Mouse (Mus musculus): ENCODE results near the gene Homez.

The Homez gene

GRCm38 (mm10) chr14:54866936-54867335 lies 3.8 kb downstream of the Homez start:
- DNase-seq, result peak in 1 of 2 experiments; percentile 42

GRCm38 (mm10) chr14:54866268-54866667 lies 4.5 kb downstream of the Homez start:
- no peak for DNase-seq

- no peak for DNase-seq
Measured at GRCm38 (mm10) chr14:54865626-54866025, 5.1 kb downstream of the Homez start.

GRCm38 (mm10) chr14:54864313-54865036 lies 6.3 kb downstream of the Homez start:
- no peak for DNase-seq

DNA sequence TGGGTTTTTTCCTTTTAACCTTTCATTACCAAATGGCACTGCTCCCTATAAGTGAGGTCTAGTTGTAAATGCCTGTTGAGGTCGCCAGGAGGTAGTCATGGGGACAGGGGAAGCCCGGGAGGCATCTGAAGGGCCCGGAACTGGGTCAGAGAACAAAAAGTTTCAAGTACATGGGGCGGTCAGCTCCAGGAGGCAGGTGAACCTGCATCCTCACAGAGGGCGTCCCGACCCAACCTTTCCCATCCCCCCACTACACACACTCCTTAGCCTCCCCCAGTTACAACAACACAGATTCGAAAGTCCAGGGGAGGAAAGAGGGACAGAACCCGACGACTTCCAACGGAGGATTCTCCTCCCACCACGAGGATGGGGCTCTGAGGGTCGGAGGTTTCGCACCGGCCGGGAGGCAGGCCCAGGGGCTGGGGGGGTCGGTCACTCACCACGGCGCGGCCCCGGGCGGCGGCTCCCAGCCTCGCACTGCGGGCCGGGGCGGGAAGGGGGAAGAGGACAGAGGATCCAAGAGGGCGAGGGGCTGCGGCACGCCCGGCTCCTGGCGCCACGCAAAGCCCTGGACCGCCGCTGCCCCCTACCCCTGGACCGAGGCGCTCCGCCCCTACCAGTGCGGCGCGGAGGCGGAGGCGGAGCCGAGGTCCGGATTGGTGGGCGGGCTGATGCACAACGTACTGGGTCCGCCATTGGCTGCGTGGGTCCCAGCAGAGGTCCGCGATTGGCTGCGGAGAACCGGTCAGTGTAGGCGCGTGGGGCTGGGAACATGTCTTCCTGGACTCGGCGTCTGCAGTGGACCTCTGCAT lies 7.1 kb downstream of the Homez start:
- peak; percentile 94 to 96 for DNase-seq

GRCm38 (mm10) chr14:54860511-54860910 lies 10.2 kb downstream of the Homez start:
- peak; percentile 76 to 89 for DNase-seq

- peak; percentile 74 for DNase-seq
Measured at GRCm38 (mm10) chr14:54857891-54858290, 12.9 kb downstream of the Homez start.

- DNase-seq, result no peak
Measured at GRCm38 (mm10) chr14:54856703-54857102, 14.1 kb downstream of the Homez start.

- no peak for DNase-seq
Measured at GRCm38 (mm10) chr14:54855726-54856125, 15.0 kb downstream of the Homez start.

DNA sequence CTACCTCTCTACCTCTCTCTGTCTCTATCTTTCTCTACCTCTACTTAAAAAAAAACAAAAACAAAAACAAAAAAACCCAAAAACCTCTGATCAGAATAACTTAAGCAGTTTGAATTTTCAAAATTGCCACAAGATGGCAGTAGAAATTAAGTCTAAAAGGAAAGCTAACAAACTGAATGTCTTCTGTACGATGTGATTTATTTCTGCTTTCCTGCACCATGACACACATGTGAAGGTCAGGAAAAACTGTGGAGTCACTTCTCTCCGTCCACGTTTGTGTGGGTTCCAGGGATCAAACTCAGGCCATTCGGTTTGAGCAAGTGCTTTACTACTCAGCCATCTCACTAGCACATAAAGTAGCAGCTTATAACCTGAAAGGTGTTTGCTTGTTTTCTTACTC lies 27.3 kb downstream of the Homez start:
- DNase-seq, result no peak

GRCm38 (mm10) chr14:54823716-54824115 lies 47.0 kb downstream of the Homez start:
- peak; percentile 38 to 60 for DNase-seq

DNA sequence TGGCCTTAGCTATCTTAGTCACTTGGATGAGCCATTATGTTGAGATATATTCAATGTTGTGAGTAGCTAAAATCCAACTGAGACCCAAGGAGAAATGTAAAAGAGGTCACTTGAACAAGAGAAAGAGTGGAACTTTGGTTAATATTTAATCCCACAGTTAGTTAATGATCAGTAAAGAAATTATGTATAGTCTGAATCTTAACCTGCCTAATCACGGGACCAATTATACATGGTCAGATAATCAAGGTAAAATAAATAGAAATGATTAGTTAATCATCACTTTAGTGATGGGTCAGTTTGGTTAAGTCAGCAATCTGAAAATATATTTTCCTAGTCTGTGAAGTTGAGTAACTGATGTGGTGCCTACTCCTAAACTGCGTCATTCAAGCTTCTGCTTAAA lies 48.5 kb downstream of the Homez start:
- DNase-seq, result no peak

GRCm38 (mm10) chr14:54817791-54818190 lies 53.0 kb downstream of the Homez start:
- peak; percentile 58 to 72 for DNase-seq

- DNase-seq, result no peak
Measured at GRCm38 (mm10) chr14:54815737-54816136, 55.0 kb downstream of the Homez start.

GRCm38 (mm10) chr14:54813991-54814390 lies 56.8 kb downstream of the Homez start, which contains the start of gene Rnf212b:
Gene Rnf212b (plus strand): TSS chr14:54814141.
- DNase-seq, result no peak

DNA sequence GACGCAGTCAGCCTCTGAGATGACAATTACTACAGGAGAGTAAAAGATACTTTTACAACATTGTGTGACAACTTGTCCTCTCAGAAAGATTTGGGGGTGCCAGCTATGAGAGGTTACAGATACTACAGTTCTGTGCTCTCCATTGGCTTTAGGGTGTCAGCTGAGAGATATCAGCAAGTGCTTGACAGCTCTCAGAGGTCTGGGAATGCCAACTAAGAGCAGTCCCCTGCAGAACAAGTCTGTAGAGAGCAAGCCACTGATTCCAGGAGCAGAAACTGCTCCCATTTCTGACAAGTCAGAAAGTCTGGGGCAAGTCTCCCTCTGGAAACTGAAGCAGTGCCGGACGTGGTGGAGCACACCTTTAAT lies 61.1 kb downstream of the Homez start:
- DNase-seq, result no peak

DNA sequence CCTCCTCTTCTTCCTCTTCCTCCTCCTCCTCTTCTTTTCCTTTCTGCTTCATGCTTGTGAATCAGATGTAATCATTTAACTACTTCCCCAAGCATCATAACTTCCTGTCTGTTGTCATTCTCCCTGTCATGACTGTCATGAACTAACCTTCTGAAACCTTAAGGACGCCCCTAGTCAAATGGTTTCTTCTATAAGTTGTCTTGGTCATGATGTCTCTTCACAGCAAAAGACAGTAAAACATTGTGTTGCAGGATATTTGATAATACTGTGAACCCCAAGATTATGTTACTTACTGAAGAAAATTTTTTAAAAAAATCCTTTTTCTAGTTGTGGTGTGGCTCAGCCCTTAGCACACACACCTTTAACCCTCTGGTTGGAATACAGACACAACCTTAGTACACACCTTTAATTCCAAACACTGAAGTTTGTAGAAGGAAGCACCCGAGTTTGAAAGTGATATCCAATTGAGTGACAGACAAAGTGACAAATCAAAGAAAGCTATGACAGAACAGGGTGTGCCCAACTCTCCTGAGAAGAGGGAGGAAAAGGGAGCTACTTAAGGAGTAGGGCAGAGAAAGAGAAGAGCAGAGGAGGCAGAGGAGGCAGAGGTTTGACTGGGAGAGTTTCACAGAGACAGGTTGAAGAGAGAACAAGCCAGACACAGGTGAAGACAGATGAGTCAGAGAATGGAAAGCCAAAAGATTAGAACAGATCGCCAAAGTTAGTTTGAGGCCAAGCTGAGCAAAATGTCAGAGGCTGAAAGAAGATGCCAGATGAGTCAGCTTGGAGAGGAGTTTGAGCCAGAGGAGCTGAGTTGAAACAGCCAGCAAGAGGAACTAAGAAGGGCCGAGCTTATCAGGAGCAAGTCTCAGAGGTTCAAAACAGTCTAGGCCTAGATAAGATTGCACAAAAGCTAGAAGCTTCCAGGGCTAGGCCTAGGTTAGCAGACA lies 61.8 kb downstream of the Homez start:
- DNase-seq, result no peak

- no peak for DNase-seq
Measured at GRCm38 (mm10) chr14:54806124-54806523, 64.6 kb downstream of the Homez start.
